Mouse (Mus musculus): ENCODE data around the gene Lhx3.

Gene Lhx3

GRCm38 (mm10) chr2:26153909-26154340 lies 54.2 kb downstream of the Lhx3 start:
- peak; percentile 71 for ATAC-seq (ENCODE audit: insufficient number of reproducible peaks, low FRiP score, low TSS enrichment)

GRCm38 (mm10) chr2:26153295-26153694 lies 54.8 kb downstream of the Lhx3 start:
- no peak for ATAC-seq (ENCODE audit: insufficient number of reproducible peaks, low FRiP score, low TSS enrichment)
